Mouse (Mus musculus) heart, embryonic 14.5 days (tissue): ENCODE measurements around the gene Nfib. TPM values are rescaled to one million over a fixed set of nuclear protein-coding genes. Genes with fewer than 3 reads are reported as not detected.
A peak's percentile ranks its signal among the peaks of the same experiment; 100 is the strongest.

Experiments used
- ATAC-seq: fragments of 200-750 bp; cut with Nextera tagmentation; 2 replicates; pipeline ENCODE4 v1.8.0; 2017; ENCODE audit warnings: low read depth, moderate TSS enrichment; ENCODE audit not compliant: insufficient number of reproducible peaks, insufficient read depth, low FRiP score
- H3K27ac ChIP-seq, 2 experiments: fragments of 200-500 bp in 1 of 2; fragments of 300-500 bp in 1 of 2; sonication (generic) in 1 of 2; replicated peaks in 1 of 2; 2 replicates each; pipeline ENCODE4 v1.5.1; 2012 to 2014; ENCODE audit warnings: low read depth in 2 of 2, low read length in 2 of 2, control low read depth in 1 of 2, mild to moderate bottlenecking in 1 of 2, mixed read lengths in 1 of 2; ENCODE audit not compliant: control insufficient read depth in 1 of 2, insufficient read depth in 1 of 2
- H3K27me3 ChIP-seq: fragments of 300-500 bp; sonication (generic); 2 replicates; pipeline ENCODE4 v1.6.1; 2014; ENCODE audit warnings: mild to moderate bottlenecking, low read length, control low read depth; ENCODE audit not compliant: control insufficient read depth, insufficient read depth
- H3K36me3 ChIP-seq: fragments of 300-500 bp; sonication (generic); 2 replicates; pipeline ENCODE4 v1.6.1; 2014; ENCODE audit warnings: mild to moderate bottlenecking, control low read depth, low read length, mixed read lengths; ENCODE audit not compliant: control insufficient read depth, insufficient read depth
- H3K4me1 ChIP-seq, 2 experiments: fragments of 200-500 bp in 1 of 2; fragments of 300-500 bp in 1 of 2; sonication (generic) in 1 of 2; 2 replicates each; pipeline ENCODE4 v1.6.1; 2012 to 2014; ENCODE audit warnings: low read length in 2 of 2, control low read depth in 1 of 2, mixed read lengths in 1 of 2; ENCODE audit not compliant: control insufficient read depth in 2 of 2, insufficient read depth in 2 of 2
- H3K4me2 ChIP-seq: fragments of 300-500 bp; sonication (generic); 2 replicates; pipeline ENCODE4 v1.6.1; 2014; ENCODE audit warnings: mild to moderate bottlenecking, low read length
- H3K4me3 ChIP-seq, 2 experiments: fragments of 200-500 bp in 1 of 2; fragments of 300-500 bp in 1 of 2; sonication (generic) in 1 of 2; 2 replicates each; pipeline ENCODE4 v1.5.1; 2012 to 2014; ENCODE audit warnings: low read length in 2 of 2, mild to moderate bottlenecking in 2 of 2, control low read depth in 1 of 2, low read depth in 1 of 2, moderate library complexity in 1 of 2; ENCODE audit not compliant: control insufficient read depth in 1 of 2, insufficient read depth in 1 of 2
- H3K9ac ChIP-seq: fragments of 300-500 bp; sonication (generic); 2 replicates; pipeline ENCODE4 v1.6.1; 2014; ENCODE audit warnings: mild to moderate bottlenecking, low read length
- H3K9me3 ChIP-seq: fragments of 300-500 bp; sonication (generic); 2 replicates; pipeline ENCODE4 v1.6.1; 2016; ENCODE audit warnings: low read length, control low read depth; ENCODE audit not compliant: control insufficient read depth
- WGBS: fragments of 180-500 bp; shearing (Covaris S2); extraction: QIAGEN DNeasy Blood & Tissue Kit; methylation state at CpG from one replicate; pipeline ENCODE4 v1.1.7; 2014; 5-methylcytosine and 5-hydroxymethylcytosine counted together
- polyA plus RNA-seq: library from polyadenylated mRNA; unstranded; fragments of >200 nt; fragmentation: Nextera tagmentation; extraction: Ambion mirVana; gene quantifications from 2 replicates; pipeline ENCODE4 v1.2.1, GENCODE M21; 2014

Nfib gene
- polyA plus RNA-seq, 1 experiment from 2014 or later = 79.8 TPM

- ATAC-seq = no peak
- Histone ChIP-seq H3K9me3 (no peaks in the 10 kb centered on the region), H3K27ac (no peak overlapping the region), H3K36me3 (peaks cover 24% of the 10 kb centered on the region), H3K4me3 (no peak overlapping the region), H3K9ac (no peak overlapping the region), H3K4me2 (no peak overlapping the region), H3K27me3 (no peaks in the 10 kb centered on the region), H3K4me1 (peaks cover 6 to 46% of the 10 kb centered on the region in 2 experiments)
- 85% methylated on average over 3 of the region's 3 CpGs for WGBS
Observed at GRCm38 (mm10) chr4:82378050-82378449, 327.5 kb downstream of the Nfib start.

GRCm38 (mm10) chr4:82377621-82378020, 327.9 kb downstream of the Nfib start:
- Histone ChIP-seq H3K9me3 (no peaks in the 10 kb centered on the region), H3K27me3 (no peaks in the 10 kb centered on the region), H3K4me1 (peaks cover 7 to 46% of the 10 kb centered on the region in 2 experiments), H3K4me2 (no peak overlapping the region), H3K36me3 (peaks cover 24% of the 10 kb centered on the region), H3K9ac (no peak overlapping the region), H3K4me3 (no peak overlapping the region), H3K27ac (no peak overlapping the region)
- ATAC-seq = no peak
- WGBS = 75% methylated on average over 3 of the region's 3 CpGs

GRCm38 (mm10) chr4:82374560-82374959, 331.0 kb downstream of the Nfib start:
- peak overlapping the region in 1 of 2 experiments; percentile 33; a peak in 1 of 4 replicates for H3K27ac ChIP-seq
- H3K36me3 ChIP-seq = peaks cover 18% of the 10 kb centered on the region
- H3K27me3 ChIP-seq = no peaks in the 10 kb centered on the region
- H3K4me2 ChIP-seq = no peak overlapping the region
- H3K4me3 ChIP-seq = no peak overlapping the region
- no peaks in the 10 kb centered on the region for H3K9me3 ChIP-seq
- 60% methylated on average over 5 of the region's 5 CpGs for WGBS
- no peak for ATAC-seq
- peak overlapping the region; percentile 21; the same call in 1 of the 2 replicates for H3K9ac ChIP-seq
- peaks cover 8 to 39% of the 10 kb centered on the region in 2 experiments for H3K4me1 ChIP-seq

GRCm38 (mm10) chr4:82372217-82372616, 333.3 kb downstream of the Nfib start:
- Histone ChIP-seq H3K27me3 (no peaks in the 10 kb centered on the region), H3K4me1 (peaks cover 8 to 36% of the 10 kb centered on the region in 2 experiments), H3K4me3 (no peak overlapping the region), H3K9ac (no peak overlapping the region), H3K4me2 (no peak overlapping the region), H3K36me3 (peaks cover 15% of the 10 kb centered on the region), H3K9me3 (no peaks in the 10 kb centered on the region), H3K27ac (peak overlapping the region in 1 of 2 experiments; percentile 24; a peak in 2 of 4 replicates)
- 44% methylated on average over 4 of the region's 4 CpGs for WGBS
- no peak for ATAC-seq

- Histone ChIP-seq H3K4me1 (peaks cover 4 to 30% of the 10 kb centered on the region in 2 experiments), H3K36me3 (peaks cover 15% of the 10 kb centered on the region), H3K4me2 (no peak overlapping the region), H3K27ac (no peak overlapping the region), H3K4me3 (no peak overlapping the region), H3K9ac (no peak overlapping the region), H3K27me3 (no peaks in the 10 kb centered on the region), H3K9me3 (no peaks in the 10 kb centered on the region)
- 87% methylated on average over 4 of the region's 4 CpGs for WGBS
- ATAC-seq = no peak
Observed at GRCm38 (mm10) chr4:82371471-82371870, 334.1 kb downstream of the Nfib start.

GRCm38 (mm10) chr4:82369011-82369776, 336.4 kb downstream of the Nfib start:
- no peak for ATAC-seq
- no peak overlapping the region for H3K9ac ChIP-seq
- WGBS = 74% methylated on average over 6 of the region's 6 CpGs

GRCm38 (mm10) chr4:82368091-82368775, 337.3 kb downstream of the Nfib start:
- H3K4me3 ChIP-seq = no peak overlapping the region
- no peaks in the 10 kb centered on the region for H3K9me3 ChIP-seq
- H3K27ac ChIP-seq = no peak overlapping the region
- 76% methylated on average over 9 of the region's 9 CpGs for WGBS
- no peaks in the 10 kb centered on the region for H3K27me3 ChIP-seq
- H3K36me3 ChIP-seq = peaks cover 7% of the 10 kb centered on the region; the same call in 1 of the 2 replicates
- ATAC-seq = no peak
- H3K9ac ChIP-seq = no peak overlapping the region
- no peak overlapping the region for H3K4me2 ChIP-seq
- peaks cover 12 to 31% of the 10 kb centered on the region in 2 experiments for H3K4me1 ChIP-seq

More at GRCm38 (mm10) chr4:82369011-82369776, 336.4 kb downstream of the Nfib start:
- H3K27me3 ChIP-seq = no peaks in the 10 kb centered on the region
- H3K27ac ChIP-seq = no peak overlapping the region; a peak in 1 of 4 replicates
- H3K9me3 ChIP-seq = no peaks in the 10 kb centered on the region
- peaks cover 9 to 22% of the 10 kb centered on the region in 2 experiments for H3K4me1 ChIP-seq
- peaks cover 12% of the 10 kb centered on the region for H3K36me3 ChIP-seq
- no peak overlapping the region for H3K4me3 ChIP-seq
- no peak overlapping the region for H3K4me2 ChIP-seq
